Mouse (Mus musculus) cortical plate, adult 2 months (tissue): ENCODE results near the gene Sgf29.

Experiments
- CTCF ChIP-seq: fragments of 200-500 bp; IDR thresholded peaks from 2 replicates; pipeline ENCODE4 v1.5.1; 2011; ENCODE audit warnings: mild to moderate bottlenecking, control low read depth, low read length; ENCODE audit not compliant: insufficient read depth; ENCODE audit errors: extremely low read depth
- POLR2A ChIP-seq: fragments of 200-500 bp; IDR thresholded peaks from 2 replicates; pipeline ENCODE4 v1.6.1; 2011; ENCODE audit warnings: mild to moderate bottlenecking, low read length, control low read depth; ENCODE audit not compliant: insufficient read depth; ENCODE audit errors: extremely low read depth

- TF ChIP-seq CTCF (no peak), POLR2A (no peak)
Measured at GRCm38 (mm10) chr7:126675104-126675503, 26.0 kb downstream of the Sgf29 start.
